Mouse (Mus musculus): ENCODE measurements around the gene Tra2a.
"Not testable (repeated sequence)": the region's sequence is repeated elsewhere in the genome, so short reads cannot be mapped to it uniquely, and the experiment has no call there.

Gene Tra2a

DNA sequence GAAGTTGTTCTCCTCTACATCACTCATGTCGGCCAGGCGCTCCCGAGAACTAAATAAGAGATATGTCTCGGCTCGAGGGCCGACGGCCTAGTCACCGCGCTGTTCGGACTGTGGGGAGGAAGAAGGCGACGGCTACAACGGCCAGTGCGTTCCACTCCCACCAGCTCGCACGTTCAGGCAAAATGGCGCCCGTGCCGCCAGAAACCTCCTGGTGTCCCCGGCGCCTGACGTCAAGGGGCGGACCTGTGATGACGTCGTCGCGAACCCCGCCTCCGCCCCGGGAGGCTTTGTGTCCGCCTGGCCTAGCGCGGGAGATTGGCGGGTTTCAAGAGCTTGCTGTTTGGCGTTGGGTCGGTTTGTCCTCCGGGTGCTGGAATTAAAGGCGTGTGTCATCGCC is at the start of gene Tra2a:
Gene Tra2a (minus strand): TSS at position 187 of the 397 bp plus-strand sequence.
- DNase-seq (ENCODE audit: low spot score): peak; percentile 97

DNA sequence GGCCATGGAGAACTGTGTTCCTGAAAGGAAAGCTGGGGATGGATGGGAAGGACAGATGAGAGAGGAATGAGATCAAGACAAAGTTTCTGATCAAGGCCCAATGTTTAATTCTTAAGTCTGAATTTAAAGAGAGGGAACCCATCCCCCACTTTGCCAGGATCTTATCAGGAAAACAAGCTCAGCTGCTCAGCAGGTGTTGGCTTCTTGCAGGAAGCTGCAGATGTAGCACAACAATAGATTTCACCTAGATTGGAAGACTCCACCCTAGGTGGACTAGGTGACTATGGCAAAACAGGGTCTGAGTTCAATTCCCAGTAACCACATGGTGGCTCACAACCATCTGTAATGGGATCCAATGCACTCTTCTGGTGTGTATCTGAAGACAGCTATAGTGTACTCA is 34.5 kb upstream of the Tra2a start:
- DNase-seq (ENCODE audit: low spot score): no peak

DNA sequence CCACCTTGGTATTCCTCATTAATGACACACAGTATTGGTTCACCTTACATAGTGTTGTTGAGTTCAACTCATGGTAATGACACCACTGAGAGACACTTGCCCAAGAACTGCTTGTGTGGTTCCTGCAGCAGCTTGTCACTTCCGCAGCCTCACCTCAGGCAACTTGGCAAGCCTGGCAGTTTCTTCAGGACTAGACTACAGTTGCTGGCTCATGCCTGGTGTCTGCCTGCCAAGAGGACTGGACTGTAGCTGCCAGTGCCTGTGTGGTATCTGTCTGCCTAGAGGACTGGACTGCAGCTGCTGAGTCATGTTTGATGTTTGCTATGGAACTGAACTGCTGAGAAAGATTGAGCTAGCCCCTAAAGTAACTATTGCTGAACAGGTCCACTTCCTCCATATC is 18.3 kb upstream of the Tra2a start:
- DNase-seq (ENCODE audit: low spot score): no peak

- no peak for DNase-seq (ENCODE audit: low spot score)
Observed at GRCm38 (mm10) chr6:49280942-49281341, 17.1 kb upstream of the Tra2a start.

GRCm38 (mm10) chr6:49275296-49275695 is 11.5 kb upstream of the Tra2a start:
- DNase-seq (ENCODE audit: low spot score): no peak

- no peak for DNase-seq (ENCODE audit: low spot score)
Observed at GRCm38 (mm10) chr6:49274416-49275091, 10.7 kb upstream of the Tra2a start.

DNA sequence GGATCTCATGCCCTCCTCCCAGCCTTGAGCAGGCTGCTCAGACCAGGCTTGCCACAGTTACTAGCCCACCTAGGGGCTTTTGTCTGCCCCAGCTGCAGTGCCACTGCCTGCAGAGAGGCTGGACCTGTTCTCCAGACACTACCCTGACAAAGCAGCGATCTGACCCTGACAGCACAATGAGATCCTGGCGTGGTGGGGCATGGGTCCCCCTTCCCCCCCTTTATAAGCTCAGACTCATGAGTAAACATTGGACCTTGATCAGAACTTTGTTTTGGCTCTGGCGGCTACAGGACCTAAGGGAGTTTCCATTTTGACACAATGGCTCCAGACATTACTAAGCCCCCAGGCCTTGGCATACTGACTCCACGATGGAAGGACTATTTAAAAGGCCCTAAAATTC is 10.1 kb upstream of the Tra2a start:
- no peak for DNase-seq (ENCODE audit: low spot score)

GRCm38 (mm10) chr6:49272863-49273262 is 9.0 kb upstream of the Tra2a start:
- no peak for DNase-seq (ENCODE audit: low spot score)

DNA sequence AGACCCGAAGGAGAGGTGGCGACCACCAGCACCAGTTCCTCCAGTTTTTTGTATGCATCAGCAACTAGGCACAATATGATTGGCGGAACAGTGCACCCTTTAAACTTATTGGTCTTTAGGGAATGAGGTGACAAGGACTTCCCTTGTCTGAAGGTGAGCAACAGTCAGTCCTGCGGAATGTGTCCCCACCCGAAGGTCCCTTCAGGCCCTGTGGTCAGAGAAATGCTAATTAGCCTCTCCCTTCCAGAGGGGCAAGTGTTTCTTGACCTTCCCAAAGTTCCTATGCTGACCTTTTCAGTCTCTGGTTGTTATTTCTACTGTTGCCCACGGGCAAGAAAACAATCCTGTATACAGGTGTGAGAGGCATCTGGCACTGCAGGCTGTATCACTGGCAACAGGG is 8.0 kb upstream of the Tra2a start:
- no peak for DNase-seq (ENCODE audit: low spot score)

- no peak for DNase-seq (ENCODE audit: low spot score)
Observed at GRCm38 (mm10) chr6:49269923-49270322, 6.1 kb upstream of the Tra2a start.

DNA sequence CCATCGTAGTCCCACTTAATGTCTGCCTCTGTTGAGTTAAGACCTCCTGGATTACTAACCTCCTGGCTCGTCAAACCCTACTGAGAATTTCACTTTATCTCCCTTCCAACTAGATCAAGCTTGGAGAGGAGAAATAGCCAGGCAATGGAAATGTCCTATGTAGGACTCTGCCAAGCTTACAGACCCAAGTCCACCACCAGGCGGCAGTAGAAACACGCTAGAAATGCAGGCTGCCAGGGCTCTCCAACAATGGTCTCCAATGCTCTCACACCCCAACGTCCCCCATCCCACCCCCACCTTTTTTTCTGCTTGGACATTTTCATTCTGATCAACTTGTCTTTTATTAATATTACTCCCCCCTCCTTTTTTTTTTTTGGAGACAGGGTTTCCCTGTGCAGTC is 5.4 kb upstream of the Tra2a start:
- peak; percentile 90 for DNase-seq (ENCODE audit: low spot score)

DNA sequence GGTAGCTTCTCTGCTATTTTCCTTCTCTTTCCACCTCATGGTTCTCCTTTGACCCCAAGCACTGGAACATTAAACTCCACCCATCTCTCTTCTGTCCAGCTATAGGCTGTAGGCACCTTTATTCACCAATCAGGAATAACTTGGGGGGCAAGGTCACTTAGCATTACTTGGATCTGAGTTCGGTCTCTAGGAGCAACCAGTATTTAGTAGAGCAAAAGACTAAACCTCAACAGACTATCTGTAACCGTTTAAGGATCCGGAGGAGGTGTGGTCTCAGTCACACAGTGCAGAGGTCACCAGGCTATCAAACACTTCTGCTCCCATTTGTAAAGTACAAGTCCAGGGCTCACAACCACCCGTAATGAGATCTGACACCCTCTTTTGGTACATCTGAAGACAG is 3.9 kb upstream of the Tra2a start:
- DNase-seq (ENCODE audit: low spot score): no peak

DNA sequence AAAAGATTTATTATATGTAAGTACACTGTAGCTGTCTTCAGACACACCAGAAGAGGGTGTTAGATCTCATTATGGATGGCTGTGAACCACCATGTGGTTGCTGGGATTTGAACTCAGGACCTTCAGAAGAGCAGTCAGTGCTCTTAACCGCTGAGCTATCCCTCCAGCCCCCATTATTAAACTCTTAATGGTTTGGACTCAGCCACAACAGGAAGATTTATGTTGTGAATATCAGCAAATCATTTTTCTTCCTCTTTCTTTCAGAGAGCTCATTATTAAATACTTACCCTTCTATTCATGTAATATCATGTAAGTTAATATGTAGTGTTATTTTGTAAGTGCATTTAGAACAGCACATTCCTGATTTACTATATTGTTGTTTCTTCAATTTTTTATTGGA is 1.4 kb upstream of the Tra2a start:
- DNase-seq (ENCODE audit: low spot score): not testable (repeated sequence)

GRCm38 (mm10) chr6:49264446-49264845 is 613 bp upstream of the Tra2a start:
- not testable (repeated sequence) for DNase-seq (ENCODE audit: low spot score)

GRCm38 (mm10) chr6:49263081-49263846 is 569 bp downstream of the Tra2a start:
- DNase-seq (ENCODE audit: low spot score): peak; percentile 54

- DNase-seq (ENCODE audit: low spot score): peak; percentile 61
Observed at GRCm38 (mm10) chr6:49262421-49262820, 1.4 kb downstream of the Tra2a start.

DNA sequence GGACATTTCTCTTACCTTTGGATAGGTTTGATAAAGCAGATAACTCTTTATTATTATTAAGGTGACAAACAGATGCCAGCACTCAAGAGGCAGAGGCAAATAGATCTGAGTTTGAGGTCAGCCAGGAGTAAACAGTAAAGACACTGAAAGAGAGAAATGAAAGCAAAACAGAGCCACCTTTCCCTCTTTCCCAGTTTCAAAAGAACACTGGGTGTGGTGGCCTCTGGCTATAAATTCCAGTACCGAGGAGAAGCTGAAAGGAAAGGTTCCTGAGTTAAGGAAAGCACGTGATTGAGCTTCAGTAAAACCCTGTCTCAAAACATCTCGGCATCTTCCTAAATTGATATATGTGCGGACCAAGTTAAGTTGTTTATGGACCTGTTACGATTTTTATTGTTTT is 4.1 kb downstream of the Tra2a start:
- DNase-seq (ENCODE audit: low spot score): no peak

DNA sequence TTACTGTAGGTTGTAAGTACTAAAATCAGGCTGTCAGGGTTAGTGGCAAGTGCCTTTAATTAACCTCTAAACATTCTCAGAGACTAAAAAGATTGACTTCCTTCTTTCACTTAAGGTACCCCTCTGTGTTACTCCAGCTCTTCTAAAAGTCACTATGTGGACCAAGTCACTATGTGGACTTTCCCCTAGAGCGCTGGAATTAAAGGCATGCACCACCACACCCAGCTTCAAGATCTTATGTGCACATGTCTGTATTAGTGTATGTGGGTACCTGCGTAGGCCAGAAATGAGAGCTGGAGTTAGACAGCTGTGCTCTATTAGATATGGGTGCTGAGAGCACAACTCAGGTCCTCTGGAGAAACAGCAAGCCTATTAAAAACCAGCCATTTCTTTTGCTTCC is 6.0 kb downstream of the Tra2a start:
- DNase-seq (ENCODE audit: low spot score): no peak

GRCm38 (mm10) chr6:49252207-49252606 is 11.6 kb downstream of the Tra2a start:
- DNase-seq (ENCODE audit: low spot score): no peak

- no peak for DNase-seq (ENCODE audit: low spot score)
Observed at GRCm38 (mm10) chr6:49251199-49251598, 12.6 kb downstream of the Tra2a start.

- peak; percentile 90 for DNase-seq (ENCODE audit: low spot score)
Observed at GRCm38 (mm10) chr6:49247246-49247645, 16.6 kb downstream of the Tra2a start.

- DNase-seq (ENCODE audit: low spot score): no peak
Observed at GRCm38 (mm10) chr6:49242331-49242730, 21.5 kb downstream of the Tra2a start.

DNA sequence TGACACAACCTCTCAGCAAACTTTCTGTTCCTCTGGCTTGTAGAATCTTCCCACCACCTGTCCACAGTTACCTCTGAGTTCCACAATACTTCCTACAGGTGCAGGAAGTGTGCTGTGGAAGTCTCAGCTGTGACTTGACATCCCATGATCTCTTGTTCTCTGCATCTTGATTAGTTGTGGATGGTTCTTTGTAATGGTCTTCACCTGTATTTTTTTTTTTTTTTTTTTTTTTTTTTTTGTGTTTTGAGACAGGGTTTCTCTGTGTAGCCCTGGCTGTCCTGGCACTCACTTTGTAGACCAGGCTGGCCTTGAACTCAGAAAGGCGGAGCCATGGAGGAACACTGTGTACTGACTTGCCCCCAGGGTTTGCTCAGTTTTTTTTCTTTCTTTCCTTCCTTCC is 22.3 kb downstream of the Tra2a start:
- no peak for DNase-seq (ENCODE audit: low spot score)

GRCm38 (mm10) chr6:49236331-49236730 is 27.5 kb downstream of the Tra2a start:
- peak; percentile 85 for DNase-seq (ENCODE audit: low spot score)

Data from retina, embryonic 14.5 days (tissue).